In the genomic region with DNA sequence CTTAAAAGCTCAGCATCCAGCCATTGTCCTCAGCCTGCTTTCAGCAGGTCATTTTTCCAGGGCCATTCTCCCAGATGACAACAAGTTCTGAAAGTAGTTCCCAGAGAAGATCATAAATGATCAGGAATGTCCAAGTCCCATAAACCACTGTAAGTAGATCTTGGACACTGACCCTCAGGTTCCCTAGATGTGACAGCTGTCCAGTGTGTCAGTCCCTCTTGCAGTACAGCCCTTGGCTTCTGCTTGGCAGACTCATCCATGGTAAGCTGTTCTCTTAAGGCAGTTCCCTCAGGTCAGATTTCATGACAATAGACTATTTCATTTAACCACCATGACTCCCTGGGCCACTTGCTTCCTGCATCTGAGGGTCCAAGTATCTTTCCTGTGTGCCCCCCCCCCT, we compare ENCODE assay signal across 16 mouse cellular contexts.
"Had no signal": no experiment of that assay in that cellular context is flagged by ENCODE, and none has a peak within 500 bp of the region (broad histone marks: within the 10 kb centered on the region; RNA-seq: fewer than 3 reads in every experiment).

No protein-coding gene starts in this region.

- H3K9me3 ChIP-seq: neural tube, embryonic 13.5 days; neural tube, embryonic 15.5 days; stomach, embryonic 15.5 days had no signal

- DNase-seq: retina, postnatal 1 day; right cerebral cortex, adult 18-20 months; right cerebral cortex, postnatal 14 days; right cerebral cortex, postnatal 25 days; right cerebral cortex, postnatal 4 days; spleen, adult 18-20 months; thymus, adult 18-20 months; thymus, adult 2 months; thymus, postnatal 14 days; thymus, postnatal 25 days; thymus, postnatal 36 days; thymus, postnatal 4 days had no signal

- H3K4me1 ChIP-seq: stomach, embryonic 15.5 days had no signal

- H3K27ac ChIP-seq: neural tube, embryonic 13.5 days; neural tube, embryonic 15.5 days; stomach, embryonic 15.5 days; stomach, postnatal 0 days had no signal

- H3K27me3 ChIP-seq: neural tube, embryonic 13.5 days; neural tube, embryonic 15.5 days; stomach, embryonic 15.5 days had no signal

- H3K4me3 ChIP-seq: neural tube, embryonic 13.5 days; neural tube, embryonic 15.5 days; stomach, embryonic 15.5 days had no signal

- H3K9ac ChIP-seq: neural tube, embryonic 13.5 days; neural tube, embryonic 15.5 days; stomach, embryonic 15.5 days had no signal

- H3K36me3 ChIP-seq: neural tube, embryonic 13.5 days; neural tube, embryonic 15.5 days; stomach, embryonic 15.5 days had no signal

- H3K4me2 ChIP-seq: neural tube, embryonic 13.5 days; neural tube, embryonic 15.5 days; stomach, embryonic 15.5 days had no signal
